Mouse (Mus musculus) heart, embryonic 14.5 days (tissue): ENCODE measurements around the gene Fezf1. TPM values are rescaled to one million over a fixed set of nuclear protein-coding genes. Genes with fewer than 3 reads are reported as not detected.
A peak's percentile ranks its signal among the peaks of the same experiment; 100 is the strongest.

Experiments
- ATAC-seq: fragments of 200-750 bp; cut with Nextera tagmentation; 2 replicates; pipeline ENCODE4 v1.8.0; 2017; ENCODE audit warnings: low read depth, moderate TSS enrichment; ENCODE audit not compliant: insufficient number of reproducible peaks, insufficient read depth, low FRiP score
- H3K27ac ChIP-seq, 2 experiments: fragments of 200-500 bp in 1 of 2; fragments of 300-500 bp in 1 of 2; sonication (generic) in 1 of 2; replicated peaks in 1 of 2; 2 replicates each; pipeline ENCODE4 v1.5.1; 2012 to 2014; ENCODE audit warnings: low read depth in 2 of 2, low read length in 2 of 2, control low read depth in 1 of 2, mild to moderate bottlenecking in 1 of 2, mixed read lengths in 1 of 2; ENCODE audit not compliant: control insufficient read depth in 1 of 2, insufficient read depth in 1 of 2
- H3K27me3 ChIP-seq: fragments of 300-500 bp; sonication (generic); 2 replicates; pipeline ENCODE4 v1.6.1; 2014; ENCODE audit warnings: mild to moderate bottlenecking, low read length, control low read depth; ENCODE audit not compliant: control insufficient read depth, insufficient read depth
- H3K36me3 ChIP-seq: fragments of 300-500 bp; sonication (generic); 2 replicates; pipeline ENCODE4 v1.6.1; 2014; ENCODE audit warnings: mild to moderate bottlenecking, control low read depth, low read length, mixed read lengths; ENCODE audit not compliant: control insufficient read depth, insufficient read depth
- H3K4me1 ChIP-seq, 2 experiments: fragments of 200-500 bp in 1 of 2; fragments of 300-500 bp in 1 of 2; sonication (generic) in 1 of 2; 2 replicates each; pipeline ENCODE4 v1.6.1; 2012 to 2014; ENCODE audit warnings: low read length in 2 of 2, control low read depth in 1 of 2, mixed read lengths in 1 of 2; ENCODE audit not compliant: control insufficient read depth in 2 of 2, insufficient read depth in 2 of 2
- H3K4me2 ChIP-seq: fragments of 300-500 bp; sonication (generic); 2 replicates; pipeline ENCODE4 v1.6.1; 2014; ENCODE audit warnings: mild to moderate bottlenecking, low read length
- H3K4me3 ChIP-seq, 2 experiments: fragments of 200-500 bp in 1 of 2; fragments of 300-500 bp in 1 of 2; sonication (generic) in 1 of 2; 2 replicates each; pipeline ENCODE4 v1.5.1; 2012 to 2014; ENCODE audit warnings: low read length in 2 of 2, mild to moderate bottlenecking in 2 of 2, control low read depth in 1 of 2, low read depth in 1 of 2, moderate library complexity in 1 of 2; ENCODE audit not compliant: control insufficient read depth in 1 of 2, insufficient read depth in 1 of 2
- H3K9ac ChIP-seq: fragments of 300-500 bp; sonication (generic); 2 replicates; pipeline ENCODE4 v1.6.1; 2014; ENCODE audit warnings: mild to moderate bottlenecking, low read length
- H3K9me3 ChIP-seq: fragments of 300-500 bp; sonication (generic); 2 replicates; pipeline ENCODE4 v1.6.1; 2016; ENCODE audit warnings: low read length, control low read depth; ENCODE audit not compliant: control insufficient read depth
- WGBS: fragments of 180-500 bp; shearing (Covaris S2); extraction: QIAGEN DNeasy Blood & Tissue Kit; methylation state at CpG from one replicate; pipeline ENCODE4 v1.1.7; 2014; 5-methylcytosine and 5-hydroxymethylcytosine counted together
- polyA plus RNA-seq: library from polyadenylated mRNA; unstranded; fragments of >200 nt; fragmentation: Nextera tagmentation; extraction: Ambion mirVana; gene quantifications from 2 replicates; pipeline ENCODE4 v1.2.1, GENCODE M21; 2014

Fezf1 gene
- polyA plus RNA-seq, 1 experiment from 2014 or later, result not detected

- Histone ChIP-seq H3K9me3 (no peaks in the 10 kb centered on the region), H3K36me3 (no peaks in the 10 kb centered on the region), H3K27me3 (peaks cover 96% of the 10 kb centered on the region), H3K4me3 (no peak overlapping the region), H3K27ac (no peak overlapping the region), H3K4me2 (no peak overlapping the region), H3K4me1 (peaks cover 7 to 13% of the 10 kb centered on the region in 2 experiments), H3K9ac (no peak overlapping the region)
- no peak for ATAC-seq
- 4% methylated on average over 20 of the region's 20 CpGs for whole genome bisulfite sequencing
Observed at GRCm38 (mm10) chr6:23252196-23253135, 4.3 kb upstream of the Fezf1 start.

- Histone ChIP-seq H3K9ac (no peak overlapping the region), H3K27ac (no peak overlapping the region), H3K27me3 (peaks cover 95% of the 10 kb centered on the region), H3K36me3 (no peaks in the 10 kb centered on the region), H3K4me3 (no peak overlapping the region), H3K4me1 (peaks cover 9 to 13% of the 10 kb centered on the region in 2 experiments), H3K4me2 (no peak overlapping the region), H3K9me3 (no peaks in the 10 kb centered on the region)
- ATAC-seq, result no peak
- 5% methylated on average over 3 of the region's 3 CpGs for WGBS
Observed at GRCm38 (mm10) chr6:23251431-23251830, 3.3 kb upstream of the Fezf1 start.

DNA sequence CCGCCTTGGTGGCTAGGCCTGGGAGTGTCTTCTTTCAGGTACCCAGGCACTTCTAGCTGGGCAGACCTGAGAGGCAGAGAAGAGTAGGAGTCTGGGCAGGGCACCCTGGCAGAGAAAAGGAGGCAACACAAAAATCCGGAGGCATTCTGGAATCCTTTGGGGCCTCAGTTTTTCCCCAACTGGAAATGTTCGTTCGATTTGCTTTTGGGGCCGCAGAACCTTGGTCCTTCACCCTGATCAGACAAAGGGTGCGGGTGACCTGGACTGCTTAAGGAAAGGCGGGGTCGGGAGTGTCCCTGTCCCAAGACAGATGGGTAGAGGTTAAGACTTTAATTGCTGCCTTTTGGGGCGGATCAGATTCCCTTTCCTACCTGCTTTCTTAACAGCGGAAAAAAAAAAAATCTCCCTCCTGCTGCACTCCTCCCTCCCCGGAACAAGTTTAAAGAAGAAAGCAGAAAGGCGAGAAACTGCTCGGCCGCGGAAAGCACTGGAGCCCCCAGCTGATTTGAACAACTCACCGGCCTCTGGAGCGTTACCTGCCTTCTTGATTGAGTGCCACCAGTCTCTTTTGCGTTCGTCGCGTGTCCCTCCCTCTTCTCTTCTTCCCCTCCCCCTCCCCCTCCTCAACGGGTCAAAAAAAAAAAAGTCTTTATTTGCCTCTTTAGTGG, 2.3 kb upstream of the Fezf1 start:
- no peak overlapping the region for H3K4me3 ChIP-seq
- H3K27me3 ChIP-seq, result peaks cover 95% of the 10 kb centered on the region
- WGBS, result 1% methylated on average over 22 of the region's 22 CpGs
- H3K27ac ChIP-seq, result no peak overlapping the region
- ATAC-seq, result no peak
- H3K9ac ChIP-seq, result no peak overlapping the region
- peaks cover 9 to 13% of the 10 kb centered on the region in 2 experiments for H3K4me1 ChIP-seq
- no peaks in the 10 kb centered on the region for H3K9me3 ChIP-seq
- no peaks in the 10 kb centered on the region for H3K36me3 ChIP-seq
- H3K4me2 ChIP-seq, result no peak overlapping the region

- peak; percentile 31; the same call in 1 of the 2 replicates for ATAC-seq
- H3K27ac ChIP-seq, result no peak overlapping the region
- 1% methylated on average over 29 of the region's 29 CpGs for WGBS
Observed at GRCm38 (mm10) chr6:23249616-23250287, 1.6 kb upstream of the Fezf1 start.

GRCm38 (mm10) chr6:23249053-23249401, 865 bp upstream of the Fezf1 start:
- H3K27me3 ChIP-seq, result peaks cover 95% of the 10 kb centered on the region
- H3K9ac ChIP-seq, result no peak overlapping the region
- H3K4me1 ChIP-seq, result peaks cover 9 to 13% of the 10 kb centered on the region in 2 experiments
- H3K27ac ChIP-seq, result no peak overlapping the region
- no peaks in the 10 kb centered on the region for H3K36me3 ChIP-seq
- H3K9me3 ChIP-seq, result no peaks in the 10 kb centered on the region
- 0 out of 2 replicates have a peak, but pooled peaks have one; percentile 21 for ATAC-seq
- WGBS, result under 1% methylated on average over 24 of the region's 24 CpGs
- peak overlapping the region; percentile 62 for H3K4me2 ChIP-seq
- H3K4me3 ChIP-seq, result peak overlapping the region in 1 of 2 experiments; percentile 40; a peak in 2 of 4 replicates

More at GRCm38 (mm10) chr6:23249616-23250287, 1.6 kb upstream of the Fezf1 start:
- H3K4me1 ChIP-seq, result peaks cover 9 to 13% of the 10 kb centered on the region in 2 experiments
- peak overlapping the region; percentile 62 for H3K4me2 ChIP-seq
- H3K27me3 ChIP-seq, result peaks cover 95% of the 10 kb centered on the region
- no peaks in the 10 kb centered on the region for H3K36me3 ChIP-seq
- H3K4me3 ChIP-seq, result peak overlapping the region; percentile 37 to 40
- H3K9me3 ChIP-seq, result no peaks in the 10 kb centered on the region
- H3K9ac ChIP-seq, result no peak overlapping the region

GRCm38 (mm10) chr6:23247512-23248312, 450 bp downstream of the Fezf1 start:
- Histone ChIP-seq H3K27ac (no peak overlapping the region), H3K4me1 (peaks cover 9 to 13% of the 10 kb centered on the region in 2 experiments), H3K4me3 (peak overlapping the region; percentile 19 to 40), H3K4me2 (peak overlapping the region; percentile 62), H3K9ac (no peak overlapping the region), H3K27me3 (peaks cover 95% of the 10 kb centered on the region), H3K9me3 (no peaks in the 10 kb centered on the region), H3K36me3 (no peaks in the 10 kb centered on the region)
- under 1% methylated on average over 61 of the region's 61 CpGs for WGBS
- no peak for ATAC-seq
